Mouse (Mus musculus) olfactory bulb, adult 2 months (tissue): ENCODE measurements around the gene Zfp961.

Experiments used
- CTCF ChIP-seq: fragments of 200-500 bp; IDR thresholded peaks from 2 replicates; pipeline ENCODE4 v1.5.1; 2012; ENCODE audit warnings: low read depth, mild to moderate bottlenecking, low read length, moderate library complexity; ENCODE audit not compliant: insufficient read depth
- POLR2A ChIP-seq: fragments of 200-500 bp; IDR thresholded peaks from 2 replicates; pipeline ENCODE4 v1.6.1; 2012; ENCODE audit warnings: mild to moderate bottlenecking, low read depth, low read length, moderate library complexity; ENCODE audit not compliant: insufficient read depth

- TF ChIP-seq POLR2A, result no peak
- TF ChIP-seq CTCF, result no peak
These were observed 11.0 kb downstream of the Zfp961 start for GRCm38 (mm10) chr8:71961796-71962195.
